33 mouse cellular contexts compared by ENCODE assay signal in genomic region chr4:144592790-144593189, GRCm38 (mm10). TPM values are rescaled to one million over a fixed set of nuclear protein-coding genes. Genes with fewer than 3 reads are reported as not detected.
"Had no signal": no experiment of that assay in that cellular context is flagged by ENCODE, and none has a peak within 500 bp of the region (broad histone marks: within the 10 kb centered on the region; RNA-seq: fewer than 3 reads in every experiment).

No protein-coding gene starts in this region.

- DNase-seq: cerebellum, adult 8-10 months; cerebellum, adult 9-10 months; cerebellum, adult 9-11 months; cerebellum, postnatal 10 days; cerebellum, postnatal 14 days; cerebellum, postnatal 25 days; embryo, embryonic 11 days; forebrain, postnatal 0 days; gastrocnemius, adult 2 months; gastrocnemius, postnatal 10 days; gastrocnemius, postnatal 14 days; gastrocnemius, postnatal 25 days; gastrocnemius, postnatal 36 days; heart, adult 11 months; heart, adult 18-20 months; heart, adult 2 months had no signal

- H3K4me2 ChIP-seq: embryonic facial prominence, embryonic 12.5 days; embryonic facial prominence, embryonic 13.5 days; embryonic facial prominence, embryonic 15.5 days; forebrain, embryonic 12.5 days; forebrain, embryonic 13.5 days; forebrain, embryonic 15.5 days had no signal

- H3K36me3 ChIP-seq: embryonic facial prominence, embryonic 10.5 days; embryonic facial prominence, embryonic 12.5 days; embryonic facial prominence, embryonic 13.5 days; embryonic facial prominence, embryonic 15.5 days; forebrain, embryonic 10.5 days; forebrain, embryonic 12.5 days; forebrain, embryonic 15.5 days; heart, embryonic 10.5 days had no signal

- H3K4me1 ChIP-seq: embryonic facial prominence, embryonic 10.5 days; embryonic facial prominence, embryonic 12.5 days; embryonic facial prominence, embryonic 13.5 days; embryonic facial prominence, embryonic 15.5 days; forebrain, embryonic 10.5 days; forebrain, embryonic 12.5 days; forebrain, embryonic 13.5 days; forebrain, embryonic 15.5 days; heart, embryonic 10.5 days had no signal

- H3K4me3 ChIP-seq: embryonic facial prominence, embryonic 10.5 days; embryonic facial prominence, embryonic 12.5 days; embryonic facial prominence, embryonic 13.5 days; embryonic facial prominence, embryonic 15.5 days; erythroblast, embryonic 14.5 days; forebrain, embryonic 10.5 days; forebrain, embryonic 12.5 days; forebrain, embryonic 13.5 days; forebrain, embryonic 15.5 days; gastrocnemius, adult 2 months; heart, adult 2 months; heart, embryonic 10.5 days had no signal

- H3K27ac ChIP-seq: embryonic facial prominence, embryonic 10.5 days; embryonic facial prominence, embryonic 12.5 days; embryonic facial prominence, embryonic 13.5 days; embryonic facial prominence, embryonic 15.5 days; forebrain, embryonic 10.5 days; forebrain, embryonic 12.5 days; forebrain, embryonic 13.5 days; forebrain, embryonic 15.5 days; gastrocnemius, adult 2 months; heart, adult 2 months; heart, embryonic 10.5 days had no signal

- H3K27me3 ChIP-seq: embryonic facial prominence, embryonic 12.5 days; embryonic facial prominence, embryonic 13.5 days; embryonic facial prominence, embryonic 15.5 days; forebrain, embryonic 12.5 days; forebrain, embryonic 13.5 days; forebrain, embryonic 15.5 days had no signal

- ATAC-seq: forebrain, embryonic 13.5 days; forebrain, embryonic 14.5 days; forebrain, embryonic 15.5 days; forebrain, embryonic 16.5 days; forebrain, postnatal 0 days had no signal

- H3K9ac ChIP-seq: embryonic facial prominence, embryonic 12.5 days; embryonic facial prominence, embryonic 13.5 days; embryonic facial prominence, embryonic 15.5 days; forebrain, embryonic 12.5 days; forebrain, embryonic 13.5 days; forebrain, embryonic 15.5 days; forebrain, postnatal 0 days had no signal

- H3K9me3 ChIP-seq: embryonic facial prominence, embryonic 15.5 days had no signal

RNA-seq across cellular contexts. Expression of gene Aadacl4, which starts 20.7 kb away (rescaled TPM):
- polyA plus RNA-seq: cortical plate, adult 2 months; embryonic facial prominence, embryonic 10.5 days; embryonic facial prominence, embryonic 11.5 days; embryonic facial prominence, embryonic 12.5 days; embryonic facial prominence, embryonic 13.5 days; embryonic facial prominence, embryonic 14.5 days; embryonic facial prominence, embryonic 15.5 days; erythroblast, embryonic 14.5 days; forebrain, embryonic 10.5 days; forebrain, embryonic 11.5 days; forebrain, embryonic 12.5 days; forebrain, embryonic 13.5 days; forebrain, embryonic 14.5 days; forebrain, embryonic 15.5 days; forebrain, embryonic 16.5 days; forebrain, postnatal 0 days; frontal cortex, adult 2 months; heart, adult 2 months; heart, embryonic 10.5 days had no signal

RNA-seq across cellular contexts. Expression of gene Gm13124, which starts 27.9 kb away (rescaled TPM):
- polyA plus RNA-seq: cortical plate, adult 2 months; embryonic facial prominence, embryonic 10.5 days; embryonic facial prominence, embryonic 11.5 days; embryonic facial prominence, embryonic 12.5 days; embryonic facial prominence, embryonic 13.5 days; embryonic facial prominence, embryonic 14.5 days; embryonic facial prominence, embryonic 15.5 days; erythroblast, embryonic 14.5 days; forebrain, embryonic 10.5 days; forebrain, embryonic 11.5 days; forebrain, embryonic 12.5 days; forebrain, embryonic 13.5 days; forebrain, embryonic 14.5 days; forebrain, embryonic 15.5 days; forebrain, embryonic 16.5 days; forebrain, postnatal 0 days; frontal cortex, adult 2 months; heart, adult 2 months; heart, embryonic 10.5 days had no signal
